Mouse (Mus musculus) inflammation-experienced regulatory T-cells, adult 6 months (primary cell): Measurements from ENCODE around the gene Kansl1. TPM values are rescaled to one million over a fixed set of nuclear protein-coding genes. Genes with fewer than 3 reads are reported as not detected.

Experiments used
- ATAC-seq: one replicate; pipeline ENCODE4 v1.8.0; 2017
- polyA plus RNA-seq, 3 experiments: library from polyadenylated mRNA; unstranded; fragments of 100-300 nt; shearing (Covaris generic); gene quantifications; one replicate each; pipeline ENCODE4 v1.2.1; 2017

The Kansl1 gene
- polyA plus RNA-seq, 3 experiments from 2014 or later, result 41.7 to 50.0 (median 44.5) TPM

- no peak for ATAC-seq
These were observed 30.2 kb downstream of the Kansl1 start for GRCm38 (mm10) chr11:104438450-104438849.

GRCm38 (mm10) chr11:104436394-104436954, 32.2 kb downstream of the Kansl1 start:
- no peak for ATAC-seq

GRCm38 (mm10) chr11:104435753-104436152, 32.9 kb downstream of the Kansl1 start:
- no peak for ATAC-seq

GRCm38 (mm10) chr11:104435141-104435540, 33.5 kb downstream of the Kansl1 start:
- no peak for ATAC-seq

- no peak for ATAC-seq
These were observed 36.4 kb downstream of the Kansl1 start for GRCm38 (mm10) chr11:104432251-104432650.

DNA sequence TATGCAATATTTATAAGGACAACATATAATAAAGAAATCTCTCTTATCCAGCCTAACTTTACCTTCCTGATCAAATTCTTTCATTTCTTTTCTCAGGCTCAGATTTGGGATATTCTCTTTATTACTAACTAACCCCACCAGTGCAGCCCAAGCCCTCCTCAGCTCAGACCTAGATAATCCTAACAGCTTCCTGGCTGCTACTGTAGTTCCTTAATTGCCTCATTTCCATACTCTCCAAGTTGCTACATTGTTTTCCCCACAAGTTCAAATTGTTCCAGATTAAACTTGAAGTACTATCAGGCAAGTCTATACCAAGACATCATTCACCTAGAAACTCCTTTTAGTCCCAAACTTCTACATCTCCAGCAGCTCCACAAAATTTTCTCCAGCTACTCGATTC, 36.9 kb downstream of the Kansl1 start:
- no peak for ATAC-seq

GRCm38 (mm10) chr11:104424727-104425416, 43.8 kb downstream of the Kansl1 start:
- ATAC-seq, result peak; percentile 100

- ATAC-seq, result no peak
These were observed 56.4 kb downstream of the Kansl1 start for GRCm38 (mm10) chr11:104412254-104412653.

GRCm38 (mm10) chr11:104407391-104407790, 61.3 kb downstream of the Kansl1 start:
- ATAC-seq, result no peak

DNA sequence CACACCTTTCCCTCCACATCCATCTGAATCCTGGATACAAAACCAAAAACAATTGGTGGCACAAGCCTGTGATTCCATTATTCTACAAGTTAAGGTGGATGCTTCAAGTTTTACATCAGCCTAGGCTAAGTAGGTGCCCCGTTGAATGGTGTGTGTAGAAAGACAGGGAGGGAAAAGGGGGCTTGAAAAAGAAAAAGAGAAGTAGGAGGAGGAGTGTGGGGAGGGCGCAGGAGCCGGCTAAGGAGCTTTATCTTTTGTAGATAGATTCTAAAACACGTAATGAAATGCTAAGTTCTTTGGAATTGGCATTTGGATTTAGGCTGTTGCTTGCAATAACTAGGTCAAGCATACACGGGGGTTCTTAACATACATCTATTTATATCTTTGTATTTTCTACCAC, 67.7 kb downstream of the Kansl1 start:
- no peak for ATAC-seq

- ATAC-seq, result no peak
These were observed 69.0 kb downstream of the Kansl1 start for GRCm38 (mm10) chr11:104399459-104400216.

GRCm38 (mm10) chr11:104395648-104396047, 73.0 kb downstream of the Kansl1 start:
- ATAC-seq, result no peak

- no peak for ATAC-seq
These were observed 75.5 kb downstream of the Kansl1 start for GRCm38 (mm10) chr11:104393196-104393595.

DNA sequence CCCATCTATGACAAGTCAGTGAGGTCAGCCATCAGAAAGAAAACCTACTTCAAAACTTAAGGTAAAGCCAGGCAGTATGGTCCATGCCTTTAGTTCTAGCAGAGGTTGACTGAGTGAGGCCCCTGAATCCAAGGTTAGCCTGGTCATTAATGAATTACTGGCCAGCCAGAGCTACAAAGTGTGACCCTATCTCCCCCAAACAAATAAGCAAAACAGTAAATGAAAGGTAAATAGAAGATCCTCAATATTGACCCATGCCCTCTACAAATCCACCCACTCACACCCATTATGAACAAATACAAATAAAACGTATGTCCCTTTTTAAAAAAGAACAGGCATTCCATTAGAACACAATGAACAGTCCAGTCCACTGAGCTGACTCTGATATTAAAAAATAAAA, 76.5 kb downstream of the Kansl1 start:
- ATAC-seq, result no peak

DNA sequence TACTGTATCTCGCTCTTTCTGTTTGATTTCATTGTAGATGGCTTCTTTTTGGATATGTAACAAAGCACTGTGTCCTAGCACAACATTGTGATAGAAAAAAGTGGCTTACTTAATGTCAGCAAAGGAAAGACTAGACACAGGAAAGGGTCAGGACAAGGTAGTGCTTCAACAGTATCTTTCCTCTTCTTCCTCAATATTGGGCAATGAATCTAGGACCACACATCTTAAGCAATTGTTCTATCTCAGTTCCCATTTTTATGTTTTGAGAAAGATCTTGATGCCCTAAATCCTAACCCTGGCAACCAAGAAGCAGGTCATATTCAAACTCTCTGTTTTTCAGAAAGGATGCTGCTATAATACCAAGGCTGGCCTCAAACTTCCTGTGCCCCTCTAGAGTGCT, 81.4 kb downstream of the Kansl1 start:
- ATAC-seq, result no peak

DNA sequence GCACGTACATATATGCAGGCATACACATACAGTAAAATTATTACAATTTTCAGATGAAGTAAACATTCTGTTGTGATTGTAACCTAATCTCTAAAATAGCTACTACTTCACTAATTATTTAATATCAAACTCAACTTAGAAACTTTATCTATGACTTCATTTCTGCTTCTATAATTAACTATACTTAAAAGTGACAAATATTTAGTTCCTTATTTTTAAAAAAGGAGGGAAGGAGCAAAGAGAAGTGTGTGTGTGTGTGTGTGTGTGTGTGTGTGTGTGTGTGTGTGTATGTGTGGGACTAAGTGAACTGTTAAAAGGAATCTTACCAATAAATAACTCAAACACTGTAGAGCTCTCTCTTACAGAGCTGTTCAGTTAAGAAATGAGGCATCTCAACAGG, 82.1 kb downstream of the Kansl1 start:
- ATAC-seq, result no peak

- no peak for ATAC-seq
These were observed 85.4 kb downstream of the Kansl1 start for GRCm38 (mm10) chr11:104383167-104383810.

DNA sequence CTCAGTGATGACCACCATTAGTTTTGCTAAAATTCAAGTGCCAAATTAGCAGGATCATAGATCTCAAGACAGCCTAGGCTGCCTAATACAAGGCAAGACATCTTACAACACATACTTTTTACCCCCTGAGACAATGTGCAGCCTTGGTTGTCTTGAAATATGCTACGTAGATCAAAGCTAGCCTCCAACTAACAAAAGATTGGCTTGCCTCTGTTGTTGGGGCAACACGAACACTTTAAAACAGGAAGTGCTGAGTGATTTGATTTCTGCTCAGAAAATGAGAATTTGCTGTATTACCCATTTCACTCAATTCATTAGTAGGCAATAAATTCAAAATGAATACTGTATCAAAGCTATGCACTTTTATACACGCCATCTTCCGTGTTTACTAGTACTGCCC, 86.8 kb downstream of the Kansl1 start:
- ATAC-seq, result peak; percentile 60

DNA sequence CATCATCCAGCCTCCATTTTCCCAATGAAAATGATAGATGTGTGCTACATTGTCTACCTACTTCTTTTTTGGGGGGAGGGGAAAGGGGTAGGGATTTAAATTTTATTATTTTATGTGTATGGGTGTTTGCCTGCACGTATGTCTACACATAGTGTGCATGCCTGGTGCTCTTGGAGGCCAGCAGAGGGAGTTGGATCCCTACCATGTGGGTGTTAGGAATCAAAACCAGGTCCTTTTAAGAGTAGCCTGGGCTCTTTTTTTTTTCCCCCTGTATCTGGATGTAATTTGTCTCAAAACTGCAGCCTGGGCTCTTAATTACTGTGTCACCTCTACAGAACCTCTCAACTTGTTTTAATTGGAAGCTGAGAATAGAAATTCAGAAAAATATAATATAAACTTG, 89.0 kb downstream of the Kansl1 start:
- ATAC-seq, result no peak

- ATAC-seq, result no peak
These were observed 92.4 kb downstream of the Kansl1 start for GRCm38 (mm10) chr11:104376291-104376690.

GRCm38 (mm10) chr11:104367486-104368190, 101.0 kb downstream of the Kansl1 start:
- no peak for ATAC-seq

- ATAC-seq, result no peak
These were observed 104.6 kb downstream of the Kansl1 start for GRCm38 (mm10) chr11:104363823-104364600.
